Comparison of ENCODE assay signal across 19 mouse cellular contexts in genomic region chr1:163562166-163562733, GRCm38 (mm10).
DNase-seq lines count a peak whose midpoint lies in the region; ATAC-seq and TF ChIP-seq lines count a peak whose summit lies in the region.
"Had no signal": no experiment of that assay in that cellular context is flagged by ENCODE, and none has a peak within 500 bp of the region (broad histone marks: within the 10 kb centered on the region; RNA-seq: fewer than 3 reads in every experiment).

No protein-coding gene starts in this region.

- no peak for TF ChIP-seq CTCF in lung, postnatal 0 days (IDR thresholded peaks at IDR 0.05)
- no peak for TF ChIP-seq CTCF in intestine, postnatal 0 days (IDR thresholded peaks at IDR 0.05; ENCODE audit: low read depth)

- no peaks in the 10 kb centered on the region for H3K9me3 ChIP-seq in lung, postnatal 0 days (ENCODE audit: low read length)
- H3K9me3 ChIP-seq in intestine, postnatal 0 days (ENCODE audit: control insufficient read depth) = no peaks in the 10 kb centered on the region
- H3K9me3 ChIP-seq: embryonic facial prominence, embryonic 15.5 days; G1E; lung, embryonic 15.5 days; megakaryocyte, embryonic 14.5 days; neural tube, embryonic 15.5 days had no signal

- intact Hi-C loops in gastrocnemius, postnatal 36 days (cut with DNase I) = no loop called here

- DNase-seq in gastrocnemius, postnatal 25 days = peak; percentile 15
- no peak for DNase-seq in gastrocnemius, postnatal 36 days
- DNase-seq in lung, postnatal 0 days (ENCODE audit: low spot score) = no peak
- DNase-seq in lung, postnatal 14 days = no peak
- DNase-seq in adrenal gland, postnatal 10 days = peak; percentile 49
- no peak for DNase-seq in ovary, postnatal 36 days (ENCODE audit: low spot score)
- DNase-seq in cerebellum, adult 9-11 months = no peak
- DNase-seq: cerebellum, adult 8-10 months; kidney, adult 18-20 months; left cerebral cortex, postnatal 4 days had no signal

- WGBS in lung, postnatal 0 days = 25% methylated on average over 4 of the region's 4 CpGs
- WGBS in intestine, postnatal 0 days = 18% methylated on average over 4 of the region's 4 CpGs

- H3K4me2 ChIP-seq in lung, postnatal 0 days (replicated peaks; ENCODE audit: low read depth, low read length) = no peak overlapping the region
- H3K4me2 ChIP-seq in intestine, postnatal 0 days (replicated peaks; ENCODE audit: low read depth) = no peak overlapping the region
- H3K4me2 ChIP-seq: embryonic facial prominence, embryonic 15.5 days; hindbrain, embryonic 14.5 days; liver, embryonic 11.5 days; lung, embryonic 15.5 days; neural tube, embryonic 15.5 days had no signal

- 0 out of 2 replicates have a peak, but pooled peaks have one; percentile 16 for TF ChIP-seq EP300 in lung, postnatal 0 days (IDR thresholded peaks at IDR 0.05)

- 0 out of 2 replicates have a peak, but pooled peaks cover 3% of the 10 kb centered on the region for H3K4me1 ChIP-seq in lung, postnatal 0 days (ENCODE audit: insufficient read depth, low read depth, low read length)
- H3K4me1 ChIP-seq in intestine, postnatal 0 days (replicated peaks; ENCODE audit: control insufficient read depth, insufficient read depth, low read length) = no peaks in the 10 kb centered on the region
- H3K4me1 ChIP-seq: megakaryocyte, embryonic 14.5 days; neural tube, embryonic 15.5 days had no signal

- H3K27ac ChIP-seq in lung, postnatal 0 days (ENCODE audit: low read length) = no peak overlapping the region
- H3K27ac ChIP-seq in intestine, postnatal 0 days (ENCODE audit: low read depth, low read length) = no peak overlapping the region
- H3K27ac ChIP-seq: embryonic facial prominence, embryonic 15.5 days; hindbrain, embryonic 14.5 days; lung, embryonic 15.5 days; neural tube, embryonic 15.5 days had no signal

- H3K27me3 ChIP-seq in lung, postnatal 0 days (replicated peaks; ENCODE audit: insufficient read depth, low read length) = no peaks in the 10 kb centered on the region
- no peaks in the 10 kb centered on the region for H3K27me3 ChIP-seq in intestine, postnatal 0 days (replicated peaks; ENCODE audit: control insufficient read depth, insufficient read depth, low read length)
- H3K27me3 ChIP-seq: embryonic facial prominence, embryonic 15.5 days; lung, embryonic 15.5 days; megakaryocyte, embryonic 14.5 days; neural tube, embryonic 15.5 days had no signal

- no peaks in the 10 kb centered on the region for H3K36me3 ChIP-seq in lung, postnatal 0 days (ENCODE audit: insufficient read depth, low read length)
- no peaks in the 10 kb centered on the region for H3K36me3 ChIP-seq in intestine, postnatal 0 days (ENCODE audit: control insufficient read depth, insufficient read depth)
- H3K36me3 ChIP-seq: embryonic facial prominence, embryonic 15.5 days; G1E; lung, embryonic 15.5 days; neural tube, embryonic 15.5 days had no signal

- no peak overlapping the region for H3K9ac ChIP-seq in lung, postnatal 0 days (replicated peaks; ENCODE audit: low read depth)
- H3K9ac ChIP-seq in intestine, postnatal 0 days (ENCODE audit: low read depth, low read length) = no peak overlapping the region
- H3K9ac ChIP-seq: embryonic facial prominence, embryonic 15.5 days; hindbrain, embryonic 14.5 days; lung, embryonic 15.5 days; neural tube, embryonic 15.5 days had no signal

- no peak overlapping the region for H3K4me3 ChIP-seq in lung, postnatal 0 days (ENCODE audit: low read depth, low read length)
- H3K4me3 ChIP-seq in intestine, postnatal 0 days (ENCODE audit: low read depth, low read length) = no peak overlapping the region
- H3K4me3 ChIP-seq: embryonic facial prominence, embryonic 15.5 days; lung, embryonic 15.5 days; megakaryocyte, embryonic 14.5 days; neural tube, embryonic 15.5 days had no signal

- ATAC-seq in lung, postnatal 0 days = no peak
- peak; percentile 68; the same call in 1 of the 2 replicates for ATAC-seq in intestine, postnatal 0 days
- ATAC-seq: forebrain, embryonic 14.5 days had no signal

Comparison
In these comparisons a context has a peak if more than half of its experiments do, and no peak if none do; other contexts are left out.
1. DNase-seq: peak in gastrocnemius, postnatal 25 days (single experiment) and adrenal gland, postnatal 10 days (single experiment); none in gastrocnemius, postnatal 36 days (0 of 2), lung, postnatal 0 days (single experiment), lung, postnatal 14 days (single experiment), ovary, postnatal 36 days (single experiment) and cerebellum, adult 9-11 months (single experiment).